In genomic region chr11:7199736-7200392, GRCm38 (mm10) we compare ENCODE assay signal across 10 mouse cellular contexts. TPM values are rescaled to one million over a fixed set of nuclear protein-coding genes. Genes with fewer than 3 reads are reported as not detected.
DNase-seq lines count a peak whose midpoint lies in the region; ATAC-seq and TF ChIP-seq lines count a peak whose summit lies in the region.
"Had no signal": no experiment of that assay in that cellular context is flagged by ENCODE, and none has a peak within 500 bp of the region (broad histone marks: within the 10 kb centered on the region; RNA-seq: fewer than 3 reads in every experiment).

No protein-coding gene starts in this region.

- peaks cover 17% of the 10 kb centered on the region; the same call in 1 of the 2 replicates for H3K4me1 ChIP-seq in kidney, postnatal 0 days (replicated peaks; ENCODE audit: insufficient read depth, low read length)
- H3K4me1 ChIP-seq: heart, embryonic 15.5 days had no signal

- ATAC-seq in kidney, postnatal 0 days (replicated peaks; ENCODE audit: low FRiP score, low read depth): no peak

- H3K9me3 ChIP-seq in kidney, postnatal 0 days (replicated peaks; ENCODE audit: low read length): no peaks in the 10 kb centered on the region
- H3K9me3 ChIP-seq: heart, embryonic 15.5 days had no signal

- no peak overlapping the region for H3K9ac ChIP-seq in kidney, postnatal 0 days (ENCODE audit: low read depth, low read length)
- H3K9ac ChIP-seq: heart, embryonic 15.5 days had no signal

- TF ChIP-seq CTCF in gastrocnemius, adult 2 months (IDR thresholded peaks at IDR 0.05): peak; percentile 87
- peak; percentile 91 for TF ChIP-seq CTCF in kidney, postnatal 0 days (IDR thresholded peaks at IDR 0.05; ENCODE audit: low read depth)

- H3K27ac ChIP-seq in gastrocnemius, adult 2 months: no peak overlapping the region
- no peak overlapping the region for H3K27ac ChIP-seq in kidney, postnatal 0 days
- H3K27ac ChIP-seq: heart, embryonic 15.5 days had no signal

- peak; percentile 46 for DNase-seq in gastrocnemius, adult 2 months
- no peak for DNase-seq in gastrocnemius, adult 8-10 months (ENCODE audit: low spot score in 2 of 2)
- DNase-seq in urinary bladder, postnatal 25 days (ENCODE audit: low spot score): peak; percentile 56
- DNase-seq in urinary bladder, postnatal 4 days (ENCODE audit: low spot score in 2 of 2): no peak
- peak; percentile 61 for DNase-seq in embryo, embryonic 9.5 days (ENCODE audit: extremely low spot score)
- DNase-seq in kidney, postnatal 0 days (ENCODE audit: low spot score): peak; percentile 81
- peak; percentile 60 for DNase-seq in lung, postnatal 36 days
- DNase-seq in ovary, postnatal 36 days (ENCODE audit: low spot score): no peak

- intact Hi-C loops in gastrocnemius, adult 2 months (cut with DNase I): loop anchor here (2.0 kb wide), 1 partner anchor 1205 kb away; no protein-coding TSS in a partner anchor

- WGBS in kidney, postnatal 0 days: 53% methylated on average over 14 of the region's 14 CpGs

- no peak overlapping the region for H3K4me3 ChIP-seq in gastrocnemius, adult 2 months
- H3K4me3 ChIP-seq in kidney, postnatal 0 days (replicated peaks; ENCODE audit: low read depth, low read length): no peak overlapping the region
- H3K4me3 ChIP-seq: heart, embryonic 15.5 days; myocyte had no signal

- no peaks in the 10 kb centered on the region for H3K27me3 ChIP-seq in kidney, postnatal 0 days (ENCODE audit: insufficient read depth, low read length)
- H3K27me3 ChIP-seq: heart, embryonic 15.5 days had no signal

- no peaks in the 10 kb centered on the region for H3K36me3 ChIP-seq in kidney, postnatal 0 days (ENCODE audit: insufficient read depth, low read length)
- H3K36me3 ChIP-seq: heart, embryonic 15.5 days had no signal

- no peak overlapping the region for H3K4me2 ChIP-seq in kidney, postnatal 0 days (ENCODE audit: low read length)
- H3K4me2 ChIP-seq: heart, embryonic 15.5 days had no signal

RNA-seq across cellular contexts. Expression of gene Igfbp1, which starts 2.3 kb away (rescaled TPM):
- total RNA-seq in gastrocnemius, adult 2 months (2021): not detected
- total RNA-seq in gastrocnemius, adult 8-10 months (2022): not detected
- 11.8 and 15.3 TPM in 2 replicates for polyA plus RNA-seq in kidney, postnatal 0 days (2015; fragmentation: Nextera tagmentation; extraction: Ambion mirVana)
- polyA plus RNA-seq: myocyte had no signal

RNA-seq across cellular contexts. Expression of gene Gm11985, which starts 11.5 kb away (rescaled TPM):
- total RNA-seq in gastrocnemius, adult 2 months (2021): not detected
- not detected for total RNA-seq in gastrocnemius, adult 8-10 months (2022)
- not detected in 2 replicates for polyA plus RNA-seq in kidney, postnatal 0 days (2015; fragmentation: Nextera tagmentation; extraction: Ambion mirVana)
- polyA plus RNA-seq: heart, embryonic 15.5 days; myocyte had no signal

RNA-seq across cellular contexts. Expression of gene Igfbp3, which starts 13.9 kb away (rescaled TPM):
- 10 to 100 TPM; 10.7 to 18.1 TPM for total RNA-seq in gastrocnemius, adult 2 months (2021)
- 1 to 10 TPM; 4.0 to 9.3 (median 6.5) TPM for total RNA-seq in gastrocnemius, adult 8-10 months (2022)
- 217 and 221 TPM in 2 replicates for polyA plus RNA-seq in kidney, postnatal 0 days (2015; fragmentation: Nextera tagmentation; extraction: Ambion mirVana)

Comparison
In these comparisons a context has a peak if more than half of its experiments do, and no peak if none do; other contexts are left out.
1. DNase-seq: peak in gastrocnemius, adult 2 months (single experiment), urinary bladder, postnatal 25 days (single experiment), embryo, embryonic 9.5 days (single experiment), kidney, postnatal 0 days (single experiment) and lung, postnatal 36 days (single experiment); none in gastrocnemius, adult 8-10 months (0 of 2), urinary bladder, postnatal 4 days (0 of 2) and ovary, postnatal 36 days (single experiment).